Mouse (Mus musculus): ENCODE data around the gene Gatd1. TPM values are rescaled to one million over a fixed set of nuclear protein-coding genes. Genes with fewer than 3 reads are reported as not detected.

The Gatd1 gene
- polyA plus RNA-seq, 1 experiment, result 23.3 TPM

- Histone ChIP-seq H3K4me1 (ENCODE audit: control insufficient read depth, insufficient read depth, low read length) (peaks cover 6% of the 10 kb centered on the region), H3K4me3 (ENCODE audit: control insufficient read depth, low read depth, low read length) (no peak overlapping the region), H3K27ac (ENCODE audit: control insufficient read depth, insufficient read depth, low read depth, low read length) (no peak overlapping the region)
Measured at GRCm38 (mm10) chr7:141431434-141432185, 17.7 kb upstream of the Gatd1 start.

DNA sequence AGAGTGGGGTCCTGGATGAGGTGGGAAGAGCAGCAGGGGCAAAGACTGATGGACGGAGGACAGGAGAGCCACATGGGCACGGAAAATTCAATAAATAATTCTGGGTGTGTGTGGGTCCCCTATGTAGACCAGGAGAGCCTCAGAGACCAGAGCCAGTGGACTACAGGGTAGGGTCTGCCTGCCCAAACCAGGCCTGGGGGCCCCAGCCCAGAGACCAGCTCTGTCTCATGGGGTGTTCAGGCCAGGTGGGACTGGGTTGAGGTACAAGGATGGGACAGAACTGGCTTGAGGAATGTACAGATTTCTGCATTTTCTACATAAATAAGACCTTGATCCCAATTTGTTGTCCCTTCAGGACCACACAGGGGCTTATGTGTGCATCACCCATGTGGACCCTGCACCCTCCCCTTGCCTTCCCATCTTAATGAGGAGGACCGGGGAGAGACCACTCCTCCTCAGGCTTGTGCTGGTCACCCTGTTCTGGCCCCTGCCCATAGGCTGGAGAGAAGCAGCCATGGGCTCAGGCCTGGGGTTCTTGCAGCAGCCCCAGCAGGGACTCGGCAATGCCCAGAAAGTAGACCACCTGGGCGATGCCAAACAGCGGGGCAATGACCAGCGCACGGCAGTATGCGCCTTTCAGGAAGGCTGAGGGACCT, 16.8 kb upstream of the Gatd1 start:
- TF ChIP-seq POLR2A (IDR thresholded peaks at IDR 0.05; ENCODE audit: control insufficient read depth, low read depth, low read length) (no peak), CTCF (IDR thresholded peaks at IDR 0.05; ENCODE audit: control insufficient read depth, insufficient read depth, insufficient replicate concordance, low read depth, low read length) (no peak)
- Histone ChIP-seq H3K4me3 (ENCODE audit: control insufficient read depth, low read depth, low read length) (no peak overlapping the region), H3K36me3 (ENCODE audit: control insufficient read depth, insufficient read depth, low read length) (no peaks in the 10 kb centered on the region), H3K27ac (ENCODE audit: control insufficient read depth, insufficient read depth, low read depth, low read length) (no peak overlapping the region), H3K4me1 (ENCODE audit: control insufficient read depth, insufficient read depth, low read length) (peaks cover 6% of the 10 kb centered on the region), H3K27me3 (ENCODE audit: control insufficient read depth, insufficient read depth, low read length) (no peaks in the 10 kb centered on the region)

More at GRCm38 (mm10) chr7:141431434-141432185, 17.7 kb upstream of the Gatd1 start:
- TF ChIP-seq CTCF (IDR thresholded peaks at IDR 0.05; ENCODE audit: control insufficient read depth, insufficient read depth, insufficient replicate concordance, low read depth, low read length), result no peak
- no peak for TF ChIP-seq POLR2A (IDR thresholded peaks at IDR 0.05; ENCODE audit: control insufficient read depth, low read depth, low read length)
- Histone ChIP-seq H3K36me3 (ENCODE audit: control insufficient read depth, insufficient read depth, low read length) (no peaks in the 10 kb centered on the region), H3K27me3 (ENCODE audit: control insufficient read depth, insufficient read depth, low read length) (no peaks in the 10 kb centered on the region)

- no peaks in the 10 kb centered on the region for H3K36me3 ChIP-seq (ENCODE audit: control insufficient read depth, insufficient read depth, low read length)
- H3K27me3 ChIP-seq (ENCODE audit: control insufficient read depth, insufficient read depth, low read length), result no peaks in the 10 kb centered on the region
- no peak overlapping the region for H3K4me3 ChIP-seq (ENCODE audit: control insufficient read depth, low read depth, low read length)
- TF ChIP-seq POLR2A (IDR thresholded peaks at IDR 0.05; ENCODE audit: control insufficient read depth, low read depth, low read length) (no peak), CTCF (IDR thresholded peaks at IDR 0.05; ENCODE audit: control insufficient read depth, insufficient read depth, insufficient replicate concordance, low read depth, low read length) (no peak)
- peaks cover 6% of the 10 kb centered on the region for H3K4me1 ChIP-seq (ENCODE audit: control insufficient read depth, insufficient read depth, low read length)
- no peak overlapping the region for H3K27ac ChIP-seq (ENCODE audit: control insufficient read depth, insufficient read depth, low read depth, low read length)
Measured at GRCm38 (mm10) chr7:141429840-141430584, 16.1 kb upstream of the Gatd1 start.

DNA sequence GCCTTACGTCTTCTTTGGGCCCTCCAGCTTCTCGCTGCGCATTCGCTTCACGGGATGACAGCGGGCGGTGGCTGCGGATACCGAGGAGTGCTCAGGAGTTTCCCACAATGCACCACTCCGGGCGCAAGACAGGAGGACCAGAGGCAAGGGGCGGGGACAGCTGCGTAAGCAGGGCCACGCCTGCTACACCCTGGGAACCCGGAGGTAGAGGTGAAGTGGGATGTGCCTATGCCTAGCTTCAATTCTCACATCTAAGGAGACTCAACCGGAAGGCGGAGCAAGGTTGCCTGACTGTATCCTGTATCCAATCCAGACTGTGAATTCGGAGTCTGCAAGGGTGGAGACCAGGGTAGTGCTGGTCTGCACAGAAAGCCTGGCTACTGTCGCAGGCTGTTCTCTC, 15.4 kb upstream of the Gatd1 start, which contains the start of gene Cend1:
Cend1 (minus strand) TSS at position 182 of the 400 bp plus-strand sequence.
- H3K4me1 ChIP-seq (ENCODE audit: control insufficient read depth, insufficient read depth, low read length), result peaks cover 6% of the 10 kb centered on the region
- no peak within 1 kb of the TSS for H3K4me3 ChIP-seq (ENCODE audit: control insufficient read depth, low read depth, low read length)
- no peak within 1 kb of the TSS for H3K27ac ChIP-seq (ENCODE audit: control insufficient read depth, insufficient read depth, low read depth, low read length)
- H3K27me3 ChIP-seq (ENCODE audit: control insufficient read depth, insufficient read depth, low read length), result no peaks in the 10 kb centered on the region
- TF ChIP-seq CTCF (IDR thresholded peaks at IDR 0.05; ENCODE audit: control insufficient read depth, insufficient read depth, insufficient replicate concordance, low read depth, low read length) (no peak), POLR2A (IDR thresholded peaks at IDR 0.05; ENCODE audit: control insufficient read depth, low read depth, low read length) (no peak)
- H3K36me3 ChIP-seq (ENCODE audit: control insufficient read depth, insufficient read depth, low read length), result no peaks in the 10 kb centered on the region

DNA sequence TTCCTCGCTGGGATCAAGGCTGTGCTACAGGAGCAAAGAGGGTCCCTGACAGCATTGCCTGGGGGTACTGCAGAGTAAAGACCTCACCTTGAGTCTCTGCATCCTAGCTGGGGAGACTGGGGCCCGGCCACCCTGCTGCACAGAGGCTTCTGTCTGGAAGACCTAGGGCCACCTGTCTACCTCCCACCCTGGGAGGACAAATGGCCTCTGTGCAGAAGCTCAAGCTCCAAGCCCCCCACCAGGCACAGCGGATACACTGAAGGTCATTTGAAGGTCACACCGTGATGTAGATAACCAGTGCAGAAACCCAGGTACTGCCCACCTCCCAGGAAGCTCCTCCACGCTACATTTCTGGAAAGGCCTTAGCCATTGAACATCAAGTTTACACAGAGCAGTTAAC, 14.8 kb upstream of the Gatd1 start:
- Histone ChIP-seq H3K4me3 (ENCODE audit: control insufficient read depth, low read depth, low read length) (no peak overlapping the region), H3K27me3 (ENCODE audit: control insufficient read depth, insufficient read depth, low read length) (no peaks in the 10 kb centered on the region), H3K4me1 (ENCODE audit: control insufficient read depth, insufficient read depth, low read length) (peaks cover 6% of the 10 kb centered on the region), H3K27ac (ENCODE audit: control insufficient read depth, insufficient read depth, low read depth, low read length) (no peak overlapping the region), H3K36me3 (ENCODE audit: control insufficient read depth, insufficient read depth, low read length) (no peaks in the 10 kb centered on the region)
- TF ChIP-seq POLR2A (IDR thresholded peaks at IDR 0.05; ENCODE audit: control insufficient read depth, low read depth, low read length), result no peak
- no peak for TF ChIP-seq CTCF (IDR thresholded peaks at IDR 0.05; ENCODE audit: control insufficient read depth, insufficient read depth, insufficient replicate concordance, low read depth, low read length)

GRCm38 (mm10) chr7:141426948-141427730, 13.2 kb upstream of the Gatd1 start:
- Histone ChIP-seq H3K4me3 (ENCODE audit: control insufficient read depth, low read depth, low read length) (no peak overlapping the region), H3K4me1 (ENCODE audit: control insufficient read depth, insufficient read depth, low read length) (peaks cover 6% of the 10 kb centered on the region), H3K36me3 (ENCODE audit: control insufficient read depth, insufficient read depth, low read length) (no peaks in the 10 kb centered on the region), H3K27ac (ENCODE audit: control insufficient read depth, insufficient read depth, low read depth, low read length) (no peak overlapping the region), H3K27me3 (ENCODE audit: control insufficient read depth, insufficient read depth, low read length) (no peaks in the 10 kb centered on the region)
- no peak for TF ChIP-seq CTCF (IDR thresholded peaks at IDR 0.05; ENCODE audit: control insufficient read depth, insufficient read depth, insufficient replicate concordance, low read depth, low read length)
